Mouse (Mus musculus): ENCODE data around the gene Bcor. TPM values are rescaled to one million over a fixed set of nuclear protein-coding genes. Genes with fewer than 3 reads are reported as not detected.

Bcor gene
- 3.8 and 4.2 TPM in 2 replicates for polyA plus RNA-seq (2015; fragmentation: Nextera tagmentation; extraction: Ambion mirVana)

DNA sequence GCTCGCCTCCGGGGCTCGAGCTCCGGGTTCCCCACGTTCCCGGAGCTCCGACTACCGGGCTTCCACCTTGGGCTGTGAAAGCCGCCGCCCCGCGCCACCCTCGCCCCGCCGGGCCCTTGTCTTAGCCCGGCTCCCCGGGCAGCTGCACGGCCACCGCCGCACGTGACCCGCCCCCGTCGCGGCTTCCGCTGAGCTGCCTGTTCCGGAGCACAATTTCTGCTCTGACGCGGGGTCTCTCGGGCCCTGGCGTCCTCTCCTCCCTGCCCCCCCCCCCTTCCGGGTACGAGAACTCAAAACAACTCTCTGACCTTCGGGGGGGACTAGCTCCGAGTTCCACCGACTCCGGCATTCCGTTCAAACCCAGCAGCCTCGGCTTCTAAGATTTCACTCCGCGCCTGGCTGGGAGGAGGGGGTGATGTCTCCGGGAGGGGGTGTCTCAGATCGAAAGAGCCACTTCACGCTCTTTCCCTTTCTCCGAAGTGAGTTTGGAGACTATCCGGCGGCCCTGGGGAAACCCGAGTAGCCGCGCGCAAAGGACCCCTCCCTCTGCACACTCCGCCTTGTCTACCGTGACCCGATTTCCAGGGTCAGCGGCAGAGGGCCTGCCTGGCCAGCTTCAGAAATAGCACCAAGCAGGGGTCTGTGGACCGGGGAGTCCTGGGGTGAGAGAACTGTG is at the start of gene Bcor:
TSS of gene Bcor (minus strand) at position 375 of the 676 bp plus-strand sequence.
- H3K4me1 ChIP-seq (replicated peaks) = 0 out of 2 replicates have a peak, but pooled peaks cover 7% of the 10 kb centered on the region
- H3K4me3 ChIP-seq (replicated peaks) = peak within 1 kb of the TSS; percentile 48
- peak within 1 kb of the TSS; percentile 55 for H3K4me2 ChIP-seq
- no peak for DNase-seq
- peaks cover 65% of the 10 kb centered on the region for H3K27me3 ChIP-seq
- H3K9me3 ChIP-seq (replicated peaks) = no peaks in the 10 kb centered on the region
- WGBS (ENCODE audit: insufficient replicate concordance) = 9% methylated on average over 51 of the region's 56 CpGs
- no peak; the same call in 1 of the 2 replicates for ATAC-seq (ENCODE audit: low read depth)
- H3K27ac ChIP-seq = peak within 1 kb of the TSS; percentile 55; the same call in 1 of the 2 replicates
- H3K36me3 ChIP-seq = no peaks in the 10 kb centered on the region
- H3K9ac ChIP-seq = peak within 1 kb of the TSS; percentile 33; the same call in 1 of the 2 replicates

DNA sequence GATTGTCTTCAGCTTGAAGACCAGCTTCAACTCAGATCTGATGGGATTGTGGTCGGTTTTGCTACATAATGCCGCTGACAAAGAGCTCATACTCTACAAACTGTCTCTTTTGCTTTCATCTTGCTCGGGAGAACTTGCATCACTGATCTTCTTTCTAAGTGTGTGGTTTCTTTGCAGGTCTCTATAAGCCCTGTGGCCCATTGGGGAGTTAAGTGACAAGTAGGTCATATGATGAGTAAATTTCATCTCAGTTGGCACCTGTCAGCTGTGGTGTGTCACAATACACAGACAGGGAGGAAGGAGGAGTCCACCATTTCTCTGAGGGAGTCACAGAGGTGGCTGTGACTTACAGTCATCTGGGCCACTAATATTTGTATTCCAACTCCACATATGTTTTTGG is 42.8 kb upstream of the Bcor start:
- H3K27me3 ChIP-seq = no peaks in the 10 kb centered on the region
- H3K36me3 ChIP-seq = no peaks in the 10 kb centered on the region
- no peak overlapping the region for H3K9ac ChIP-seq
- DNase-seq (no peak), ATAC-seq (ENCODE audit: low read depth) (no peak)
- no peak overlapping the region for H3K27ac ChIP-seq
- no peak overlapping the region for H3K4me2 ChIP-seq
- H3K4me3 ChIP-seq (replicated peaks) = no peak overlapping the region
- no peaks in the 10 kb centered on the region for H3K4me1 ChIP-seq (replicated peaks)
- WGBS (ENCODE audit: insufficient replicate concordance) = 66% methylated on average over 3 of the region's 3 CpGs
- H3K9me3 ChIP-seq (replicated peaks) = no peaks in the 10 kb centered on the region

DNA sequence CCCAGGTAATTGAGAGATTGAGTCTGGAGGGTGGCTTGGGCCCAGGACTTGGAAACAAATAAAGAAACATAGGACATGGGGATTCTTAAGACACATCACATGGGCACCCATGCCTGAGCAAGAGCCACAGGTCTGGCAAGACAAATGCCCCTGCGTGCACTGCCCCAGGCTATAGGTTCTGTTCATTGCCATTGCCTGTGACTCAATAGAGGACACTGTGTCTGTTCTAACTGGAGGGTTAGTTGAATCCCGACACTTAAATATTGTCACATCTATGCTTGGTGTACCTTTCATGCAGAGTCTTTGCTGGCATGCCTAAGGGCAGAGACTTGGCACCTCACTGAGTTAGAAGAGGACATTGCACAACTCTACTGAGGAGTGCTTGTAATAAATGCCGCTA is 41.0 kb upstream of the Bcor start:
- no peak for ATAC-seq (ENCODE audit: low read depth)
- H3K27ac ChIP-seq = no peak overlapping the region
- H3K36me3 ChIP-seq = no peaks in the 10 kb centered on the region
- DNase-seq = no peak
- no peak overlapping the region for H3K4me3 ChIP-seq (replicated peaks)
- 79% methylated on average over 3 of the region's 3 CpGs for WGBS (ENCODE audit: insufficient replicate concordance)
- H3K4me1 ChIP-seq (replicated peaks) = no peaks in the 10 kb centered on the region
- no peaks in the 10 kb centered on the region for H3K9me3 ChIP-seq (replicated peaks)
- no peak overlapping the region for H3K9ac ChIP-seq
- no peaks in the 10 kb centered on the region for H3K27me3 ChIP-seq
- no peak overlapping the region for H3K4me2 ChIP-seq

- ATAC-seq (ENCODE audit: low read depth) (no peak), DNase-seq (no peak)
- Histone ChIP-seq H3K27me3 (no peaks in the 10 kb centered on the region), H3K4me3 (replicated peaks) (no peak overlapping the region), H3K9me3 (replicated peaks) (no peaks in the 10 kb centered on the region), H3K4me2 (no peak overlapping the region), H3K36me3 (no peaks in the 10 kb centered on the region), H3K9ac (no peak overlapping the region), H3K27ac (no peak overlapping the region), H3K4me1 (replicated peaks) (no peaks in the 10 kb centered on the region)
- WGBS (ENCODE audit: insufficient replicate concordance) = 43% methylated on average over 11 of the region's 11 CpGs
Observed at GRCm38 (mm10) chrX:12195234-12195919, 35.2 kb upstream of the Bcor start.

DNA sequence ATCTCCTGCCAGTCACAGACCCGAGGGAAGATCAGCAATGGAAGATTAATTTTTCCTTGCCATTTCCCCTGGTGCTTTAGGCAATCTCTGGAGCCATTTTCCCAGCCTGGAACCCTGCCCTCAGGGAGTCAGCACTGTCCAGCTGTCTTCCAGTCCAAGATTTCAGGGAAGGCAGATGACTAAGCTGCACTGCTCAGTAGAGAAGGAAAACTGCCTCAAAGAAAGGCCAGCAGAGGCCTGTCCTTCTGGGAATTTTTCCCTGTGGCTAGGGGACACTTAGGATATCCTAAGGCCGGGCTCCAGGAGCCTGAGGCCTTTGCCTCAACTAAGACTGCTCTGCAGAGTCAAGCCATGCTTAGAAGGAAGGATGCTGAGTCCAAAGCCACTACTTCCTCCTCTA is 32.2 kb upstream of the Bcor start:
- H3K9ac ChIP-seq = no peak overlapping the region
- WGBS (ENCODE audit: insufficient replicate concordance) = 44% methylated on average over 2 of the region's 2 CpGs
- H3K27me3 ChIP-seq = no peaks in the 10 kb centered on the region
- DNase-seq = no peak
- no peaks in the 10 kb centered on the region for H3K4me1 ChIP-seq (replicated peaks)
- no peak overlapping the region for H3K27ac ChIP-seq
- H3K4me3 ChIP-seq (replicated peaks) = no peak overlapping the region
- no peaks in the 10 kb centered on the region for H3K36me3 ChIP-seq
- ATAC-seq (ENCODE audit: low read depth) = no peak
- H3K4me2 ChIP-seq = no peak overlapping the region
- H3K9me3 ChIP-seq (replicated peaks) = no peaks in the 10 kb centered on the region

DNA sequence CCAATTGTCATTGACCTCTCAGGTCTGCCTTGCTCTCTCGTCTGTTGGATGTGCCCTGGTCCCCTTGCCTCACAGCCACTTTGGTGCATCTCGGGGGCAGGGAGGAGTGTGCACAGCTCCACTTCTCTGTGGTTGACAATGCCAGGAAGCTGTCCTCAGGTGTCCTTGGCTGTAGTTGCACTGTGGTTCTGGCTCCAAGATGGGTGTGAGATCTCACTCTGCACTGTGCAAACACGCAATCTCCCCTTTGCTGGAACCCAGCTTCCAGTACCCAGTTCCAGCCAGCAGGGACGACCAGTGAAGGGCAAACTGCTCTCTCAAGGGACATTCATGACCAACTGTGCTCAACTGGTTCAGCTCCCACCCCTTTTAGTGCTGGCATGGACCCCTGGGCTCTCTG is 29.4 kb upstream of the Bcor start:
- Histone ChIP-seq H3K4me1 (replicated peaks) (no peaks in the 10 kb centered on the region), H3K9me3 (replicated peaks) (no peaks in the 10 kb centered on the region), H3K27me3 (no peaks in the 10 kb centered on the region), H3K4me3 (replicated peaks) (no peak overlapping the region), H3K4me2 (no peak overlapping the region), H3K9ac (no peak overlapping the region), H3K27ac (no peak overlapping the region), H3K36me3 (no peaks in the 10 kb centered on the region)
- ATAC-seq (ENCODE audit: low read depth) (no peak), DNase-seq (no peak)
- WGBS (ENCODE audit: insufficient replicate concordance) = 56% methylated on average over 4 of the region's 4 CpGs

GRCm38 (mm10) chrX:12175198-12175960 is 15.2 kb upstream of the Bcor start:
- Histone ChIP-seq H3K4me3 (replicated peaks) (no peak overlapping the region), H3K27ac (no peak overlapping the region), H3K27me3 (peaks cover 3% of the 10 kb centered on the region; the same call in 1 of the 2 replicates), H3K4me2 (no peak overlapping the region), H3K4me1 (replicated peaks) (no peaks in the 10 kb centered on the region), H3K36me3 (no peaks in the 10 kb centered on the region), H3K9me3 (replicated peaks) (no peaks in the 10 kb centered on the region), H3K9ac (no peak overlapping the region)
- ATAC-seq (ENCODE audit: low read depth) (no peak), DNase-seq (no peak)
- WGBS (ENCODE audit: insufficient replicate concordance) = 57% methylated on average over 16 of the region's 16 CpGs

DNA sequence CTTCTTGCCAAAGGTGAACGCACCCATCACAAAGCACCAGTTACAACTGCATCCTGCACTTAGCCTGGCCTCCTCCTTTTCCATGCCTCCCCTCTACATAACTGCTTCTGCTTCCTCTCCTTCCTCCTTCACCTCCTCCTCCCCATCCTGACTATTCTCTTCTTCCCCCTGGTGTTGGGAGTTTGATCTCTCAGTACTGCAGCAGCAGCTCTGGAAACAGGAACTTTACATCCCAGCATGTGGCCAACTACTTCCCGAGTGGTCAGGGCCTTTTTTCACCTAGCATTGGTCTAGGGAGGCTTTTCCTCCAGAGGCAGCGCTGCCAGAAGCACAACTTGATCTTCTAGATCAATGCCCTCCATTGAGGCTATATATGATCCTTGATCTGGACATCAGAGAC is 10.0 kb upstream of the Bcor start:
- H3K27ac ChIP-seq = no peak overlapping the region
- ATAC-seq (ENCODE audit: low read depth) = no peak
- H3K27me3 ChIP-seq = peaks cover 3% of the 10 kb centered on the region; the same call in 1 of the 2 replicates
- no peak overlapping the region for H3K4me2 ChIP-seq
- DNase-seq = no peak
- no peak overlapping the region for H3K9ac ChIP-seq
- no peaks in the 10 kb centered on the region for H3K4me1 ChIP-seq (replicated peaks)
- 11% methylated on average over 3 of the region's 3 CpGs for WGBS (ENCODE audit: insufficient replicate concordance)
- no peaks in the 10 kb centered on the region for H3K36me3 ChIP-seq
- H3K9me3 ChIP-seq (replicated peaks) = no peaks in the 10 kb centered on the region
- H3K4me3 ChIP-seq (replicated peaks) = no peak overlapping the region

GRCm38 (mm10) chrX:12164591-12165529 is 4.7 kb upstream of the Bcor start:
- no peak for ATAC-seq (ENCODE audit: low read depth)
- no peak for DNase-seq
- Histone ChIP-seq H3K27me3 (peaks cover 17% of the 10 kb centered on the region), H3K27ac (no peak overlapping the region), H3K36me3 (no peaks in the 10 kb centered on the region), H3K9ac (no peak overlapping the region), H3K4me3 (replicated peaks) (no peak overlapping the region), H3K4me1 (replicated peaks) (no peaks in the 10 kb centered on the region), H3K4me2 (no peak overlapping the region), H3K9me3 (replicated peaks) (no peaks in the 10 kb centered on the region)
- WGBS (ENCODE audit: insufficient replicate concordance) = 49% methylated on average over 11 of the region's 11 CpGs

GRCm38 (mm10) chrX:12159534-12159881 is 647 bp downstream of the Bcor start:
- DNase-seq = no peak
- H3K9ac ChIP-seq = peak overlapping the region; percentile 33; the same call in 1 of the 2 replicates
- no peaks in the 10 kb centered on the region for H3K9me3 ChIP-seq (replicated peaks)
- peak overlapping the region; percentile 43; the same call in 1 of the 2 replicates for H3K27ac ChIP-seq
- H3K36me3 ChIP-seq = no peaks in the 10 kb centered on the region
- under 1% methylated on average over 14 of the region's 19 CpGs for WGBS (ENCODE audit: insufficient replicate concordance)
- no peak for ATAC-seq (ENCODE audit: low read depth)
- H3K4me2 ChIP-seq = peak overlapping the region; percentile 55
- peaks cover 71% of the 10 kb centered on the region for H3K27me3 ChIP-seq
- H3K4me1 ChIP-seq (replicated peaks) = 0 out of 2 replicates have a peak, but pooled peaks cover 7% of the 10 kb centered on the region
- H3K4me3 ChIP-seq (replicated peaks) = peak overlapping the region; percentile 48
